In genomic region chr1:134298636-134299411, GRCm38 (mm10) we compare ENCODE assay signal across 7 mouse cellular contexts. TPM values are rescaled to one million over a fixed set of nuclear protein-coding genes. Genes with fewer than 3 reads are reported as not detected.
A peak's percentile ranks its signal among the peaks of the same experiment; 100 is the strongest.
DNase-seq lines count a peak whose midpoint lies in the region; ATAC-seq and TF ChIP-seq lines count a peak whose summit lies in the region.

No protein-coding gene starts in this region.

- peak; percentile 24 for ATAC-seq in heart, postnatal 0 days (ENCODE audit: insufficient read depth, low read depth)
- 0 out of 2 replicates have a peak, but pooled peaks have one; percentile 29 for ATAC-seq in limb, embryonic 12.5 days (ENCODE audit: insufficient number of reproducible peaks, insufficient read depth, low FRiP score, low TSS enrichment, low read depth)
- peak; percentile 69 for ATAC-seq in midbrain, embryonic 15.5 days (replicated peaks)

- peaks cover 19% of the 10 kb centered on the region for H3K4me1 ChIP-seq in E14TG2a.4 (replicated peaks; ENCODE audit: low read depth, low read length)
- H3K4me1 ChIP-seq in heart, postnatal 0 days (ENCODE audit: control insufficient read depth, insufficient read depth), result peaks cover 33% of the 10 kb centered on the region
- H3K4me1 ChIP-seq in limb, embryonic 12.5 days (replicated peaks), result peaks cover 27% of the 10 kb centered on the region
- H3K4me1 ChIP-seq in midbrain, embryonic 15.5 days, result peaks cover 24% of the 10 kb centered on the region

- H3K4me3 ChIP-seq in E14TG2a.4 (replicated peaks; ENCODE audit: low read length), result peak overlapping the region; percentile 77
- H3K4me3 ChIP-seq in heart, postnatal 0 days (ENCODE audit: low read depth, low read length), result peak overlapping the region; percentile 58
- H3K4me3 ChIP-seq in limb, embryonic 12.5 days (replicated peaks), result peak overlapping the region; percentile 62
- peak overlapping the region; percentile 47 for H3K4me3 ChIP-seq in midbrain, embryonic 15.5 days

- H3K36me3 ChIP-seq in E14TG2a.4 (ENCODE audit: insufficient read depth, low read length), result peaks cover 62% of the 10 kb centered on the region
- H3K36me3 ChIP-seq in heart, postnatal 0 days (replicated peaks; ENCODE audit: control insufficient read depth, insufficient read depth, low read length), result 0 out of 2 replicates have a peak, but pooled peaks cover 4% of the 10 kb centered on the region
- peaks cover 3% of the 10 kb centered on the region; the same call in 1 of the 2 replicates for H3K36me3 ChIP-seq in limb, embryonic 12.5 days
- H3K36me3 ChIP-seq in midbrain, embryonic 15.5 days (replicated peaks), result no peaks in the 10 kb centered on the region

- H3K27ac ChIP-seq in heart, postnatal 0 days (ENCODE audit: low read depth), result no peak overlapping the region
- H3K27ac ChIP-seq in limb, embryonic 12.5 days, result no peak overlapping the region
- no peak overlapping the region for H3K27ac ChIP-seq in midbrain, embryonic 15.5 days

- TF ChIP-seq EP300 in heart, postnatal 0 days (IDR thresholded peaks at IDR 0.05; ENCODE audit: low read depth), result no peak

- H3K9ac ChIP-seq in heart, postnatal 0 days (replicated peaks; ENCODE audit: low read depth, low read length), result peak overlapping the region; percentile 59
- peak overlapping the region; percentile 79 for H3K9ac ChIP-seq in limb, embryonic 12.5 days (replicated peaks)
- peak overlapping the region; percentile 48 for H3K9ac ChIP-seq in midbrain, embryonic 15.5 days

- TF ChIP-seq CTCF in E14TG2a.4 (conservative IDR thresholded peaks at IDR 0.05; ENCODE audit: low read length), result no peak
- TF ChIP-seq CTCF in heart, postnatal 0 days (IDR thresholded peaks at IDR 0.05; ENCODE audit: low read depth), result no peak

- peak overlapping the region; percentile 95 for H3K4me2 ChIP-seq in heart, postnatal 0 days (ENCODE audit: low read depth, low read length)
- peak overlapping the region; percentile 96 for H3K4me2 ChIP-seq in limb, embryonic 12.5 days
- peak overlapping the region; percentile 91 for H3K4me2 ChIP-seq in midbrain, embryonic 15.5 days

- DNase-seq in B cell, adult 2 months, result peak; percentile 42 to 47
- DNase-seq in embryo, embryonic 9.5 days (ENCODE audit: extremely low spot score), result peak; percentile 52
- DNase-seq in heart, postnatal 0 days (ENCODE audit: low spot score), result no peak
- no peak for DNase-seq in layer of hippocampus, adult 11-12 months (ENCODE audit: low spot score)

- whole genome bisulfite sequencing in heart, postnatal 0 days, result 17% methylated on average over 56 of the region's 59 CpGs
- WGBS in limb, embryonic 12.5 days, result 7% methylated on average over 53 of the region's 59 CpGs
- 6% methylated on average over 58 of the region's 59 CpGs for WGBS in midbrain, embryonic 15.5 days

- peaks cover 40% of the 10 kb centered on the region for H3K27me3 ChIP-seq in E14TG2a.4 (ENCODE audit: insufficient read depth, low read length)
- H3K27me3 ChIP-seq in heart, postnatal 0 days (ENCODE audit: control insufficient read depth, insufficient read depth, low read length), result 0 out of 2 replicates have a peak, but pooled peaks cover 3% of the 10 kb centered on the region
- peaks cover 46% of the 10 kb centered on the region for H3K27me3 ChIP-seq in limb, embryonic 12.5 days
- H3K27me3 ChIP-seq in midbrain, embryonic 15.5 days (replicated peaks), result peaks cover 27% of the 10 kb centered on the region

- H3K9me3 ChIP-seq in E14TG2a.4 (ENCODE audit: low read length), result peaks cover 7% of the 10 kb centered on the region; the same call in 1 of the 2 replicates
- H3K9me3 ChIP-seq in heart, postnatal 0 days (replicated peaks; ENCODE audit: control insufficient read depth, low read length), result no peaks in the 10 kb centered on the region
- 0 out of 2 replicates have a peak, but pooled peaks cover 3% of the 10 kb centered on the region for H3K9me3 ChIP-seq in limb, embryonic 12.5 days
- peaks cover 3% of the 10 kb centered on the region; the same call in 1 of the 2 replicates for H3K9me3 ChIP-seq in midbrain, embryonic 15.5 days

RNA-seq across cellular contexts. Expression of gene Myog, which starts 9.0 kb away (rescaled TPM):
- total RNA-seq in heart, postnatal 0 days (2014; rRNA removed; ENCODE audit: low replicate concordance), result not detected in 2 replicates
- 0.25 and 0.31 TPM in 2 replicates for polyA plus RNA-seq in heart, postnatal 0 days (2015; fragmentation: Nextera tagmentation; extraction: Ambion mirVana)
- 108 and 119 TPM in 2 replicates for polyA plus RNA-seq in limb, embryonic 12.5 days (2016; fragmentation: Nextera tagmentation; extraction: Ambion mirVana)
- 0.10 TPM in 1 of 2 replicates, not detected in the other for polyA plus RNA-seq in midbrain, embryonic 15.5 days (2015; fragmentation: Nextera tagmentation; extraction: Ambion mirVana)

RNA-seq across cellular contexts. Expression of gene Ppfia4, which starts 33.9 kb away (rescaled TPM):
- total RNA-seq in heart, postnatal 0 days (2014; rRNA removed; ENCODE audit: low replicate concordance), result 5.2 and 12.3 TPM in 2 replicates
- polyA plus RNA-seq in heart, postnatal 0 days (2015; fragmentation: Nextera tagmentation; extraction: Ambion mirVana), result 6.2 and 6.4 TPM in 2 replicates
- polyA plus RNA-seq in limb, embryonic 12.5 days (2016; fragmentation: Nextera tagmentation; extraction: Ambion mirVana), result 6.5 and 6.7 TPM in 2 replicates
- polyA plus RNA-seq in midbrain, embryonic 15.5 days (2015; fragmentation: Nextera tagmentation; extraction: Ambion mirVana), result 18.9 and 20.4 TPM in 2 replicates

Comparison
In these comparisons a context has a peak if more than half of its experiments do, and no peak if none do; other contexts are left out.
1. DNase-seq: peak in B cell, adult 2 months (2 of 2) and embryo, embryonic 9.5 days (single experiment); none in heart, postnatal 0 days (single experiment) and layer of hippocampus, adult 11-12 months (single experiment).
2. RNA of gene Myog, which starts 9.0 kb away (polyA plus RNA-seq): 108 to 119 TPM in limb, embryonic 12.5 days; 0.25 to 0.31 TPM in heart, postnatal 0 days and 0.10 TPM in midbrain, embryonic 15.5 days; every median in the first group is over 10 times any median in the second.
3. Peak in every context shown above with its lines, with median percentiles within 50 percentile points of each other: H3K4me3 ChIP-seq, ATAC-seq, H3K4me2 ChIP-seq and H3K9ac ChIP-seq.